Mouse (Mus musculus) CD4-positive helper T cell, adult 2 months (primary cell): ENCODE results near the gene Aars2.
A peak's percentile ranks its signal among the peaks of the same experiment; 100 is the strongest.

ENCODE experiments used
- DNase-seq: peaks from one replicate; pipeline ENCODE4 v3.0.0-alpha.2; 2012; ENCODE audit warnings: low read depth, missing footprints, low spot score

Gene Aars2

GRCm38 (mm10) chr17:45500981-45501380, 5.7 kb upstream of the Aars2 start:
- no peak for DNase-seq

GRCm38 (mm10) chr17:45502324-45502723, 4.3 kb upstream of the Aars2 start:
- DNase-seq: no peak

- no peak for DNase-seq
Observed at GRCm38 (mm10) chr17:45503301-45503973, 3.2 kb upstream of the Aars2 start.

GRCm38 (mm10) chr17:45505941-45506465, 638 bp upstream of the Aars2 start:
- DNase-seq: no peak

- no peak for DNase-seq
Observed at GRCm38 (mm10) chr17:45510871-45511270, 4.2 kb downstream of the Aars2 start.

GRCm38 (mm10) chr17:45511757-45512156, 5.1 kb downstream of the Aars2 start:
- no peak for DNase-seq

GRCm38 (mm10) chr17:45515204-45515726, 8.6 kb downstream of the Aars2 start:
- no peak for DNase-seq

GRCm38 (mm10) chr17:45515806-45516205, 9.2 kb downstream of the Aars2 start:
- DNase-seq: no peak

GRCm38 (mm10) chr17:45516488-45516887, 9.8 kb downstream of the Aars2 start:
- peak; percentile 69 for DNase-seq

GRCm38 (mm10) chr17:45517135-45517534, 10.5 kb downstream of the Aars2 start:
- DNase-seq: no peak

GRCm38 (mm10) chr17:45517549-45518215, 11.0 kb downstream of the Aars2 start:
- DNase-seq: no peak

- DNase-seq: no peak
Observed at GRCm38 (mm10) chr17:45518766-45519475, 12.3 kb downstream of the Aars2 start.

GRCm38 (mm10) chr17:45520136-45520535, 13.5 kb downstream of the Aars2 start:
- DNase-seq: no peak

- no peak for DNase-seq
Observed at GRCm38 (mm10) chr17:45523263-45523662, 16.6 kb downstream of the Aars2 start, which contains the start of gene Tcte1. TSS of gene Tcte1 (plus strand) at chr17:45523434.

GRCm38 (mm10) chr17:45524961-45525360, 18.3 kb downstream of the Aars2 start:
- DNase-seq: no peak

GRCm38 (mm10) chr17:45526571-45526970, 19.9 kb downstream of the Aars2 start:
- DNase-seq: no peak

- no peak for DNase-seq
Observed at GRCm38 (mm10) chr17:45530346-45530782, 23.7 kb downstream of the Aars2 start.

- DNase-seq: no peak
Observed at GRCm38 (mm10) chr17:45532896-45533295, 26.3 kb downstream of the Aars2 start.

- DNase-seq: no peak
Observed at GRCm38 (mm10) chr17:45536264-45536663, 29.6 kb downstream of the Aars2 start.

- no peak for DNase-seq
Observed at GRCm38 (mm10) chr17:45538394-45538793, 31.8 kb downstream of the Aars2 start.

GRCm38 (mm10) chr17:45539664-45540063, 33.0 kb downstream of the Aars2 start:
- DNase-seq: no peak

- DNase-seq: no peak
Observed at GRCm38 (mm10) chr17:45542129-45542528, 35.5 kb downstream of the Aars2 start.
